Mouse (Mus musculus): ENCODE measurements around the gene Abat. TPM values are rescaled to one million over a fixed set of nuclear protein-coding genes. Genes with fewer than 3 reads are reported as not detected.

Gene Abat
- 100 to 1,000 TPM in 3 of 4 experiments, 10 to 100 TPM in 1; 88.1 to 157 (median 111) TPM for total RNA-seq (2022)

DNA sequence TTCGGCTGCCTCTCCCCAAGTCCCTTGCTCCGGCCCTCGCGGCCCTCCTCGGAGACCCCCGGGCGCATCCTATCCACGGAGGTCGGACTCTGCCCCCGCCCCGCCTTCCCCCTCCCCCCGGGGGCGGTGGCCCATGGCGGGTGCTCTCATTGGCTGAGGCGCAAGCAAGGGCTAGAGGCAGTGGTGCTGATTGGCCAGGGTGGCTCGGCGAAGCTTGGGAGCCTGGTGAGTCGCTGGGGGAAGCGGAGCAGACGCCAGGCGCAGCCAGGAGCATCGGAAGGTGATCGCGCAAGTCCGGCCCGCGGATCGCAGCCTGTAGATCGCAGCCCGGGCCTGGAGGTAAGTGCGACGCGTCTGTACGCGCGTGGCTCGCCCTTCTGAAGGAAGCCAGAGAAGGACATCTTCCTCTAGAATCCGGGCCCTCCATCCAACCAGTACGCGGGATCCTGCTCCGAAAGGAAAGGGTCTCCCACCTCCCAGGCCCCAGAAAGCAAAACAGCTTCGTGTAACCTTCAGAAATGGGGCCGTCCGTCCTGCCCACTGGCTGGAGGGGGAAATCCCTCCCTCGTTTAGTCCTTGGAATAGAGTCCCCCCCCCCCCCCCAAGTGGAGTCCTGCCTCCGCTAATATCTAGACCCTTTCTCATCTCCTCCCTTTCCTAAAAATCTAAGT lies at the start of gene Abat:
Abat (plus strand) TSS at position 194 of the 671 bp plus-strand sequence.
- DNase-seq, result peak; percentile 94

DNA sequence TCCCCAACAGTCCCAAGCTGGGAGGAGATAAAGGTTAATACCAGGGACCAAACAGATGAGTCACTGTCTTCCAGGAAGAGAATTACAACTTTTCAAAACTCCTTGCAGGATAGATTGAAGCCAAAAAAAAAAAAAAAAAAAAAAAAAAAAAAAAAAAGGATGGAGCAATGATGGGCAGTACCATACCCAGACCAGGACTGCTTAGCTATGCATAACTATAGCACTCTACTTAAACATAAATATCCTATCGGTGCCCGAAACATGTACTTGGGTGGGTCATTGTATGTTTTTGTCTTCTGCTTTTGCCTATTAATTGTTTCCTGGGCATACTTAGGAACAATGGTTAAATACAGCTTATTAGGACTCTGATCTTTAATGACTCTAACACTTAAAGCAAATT lies 43.1 kb upstream of the Abat start:
- no peak for DNase-seq

DNA sequence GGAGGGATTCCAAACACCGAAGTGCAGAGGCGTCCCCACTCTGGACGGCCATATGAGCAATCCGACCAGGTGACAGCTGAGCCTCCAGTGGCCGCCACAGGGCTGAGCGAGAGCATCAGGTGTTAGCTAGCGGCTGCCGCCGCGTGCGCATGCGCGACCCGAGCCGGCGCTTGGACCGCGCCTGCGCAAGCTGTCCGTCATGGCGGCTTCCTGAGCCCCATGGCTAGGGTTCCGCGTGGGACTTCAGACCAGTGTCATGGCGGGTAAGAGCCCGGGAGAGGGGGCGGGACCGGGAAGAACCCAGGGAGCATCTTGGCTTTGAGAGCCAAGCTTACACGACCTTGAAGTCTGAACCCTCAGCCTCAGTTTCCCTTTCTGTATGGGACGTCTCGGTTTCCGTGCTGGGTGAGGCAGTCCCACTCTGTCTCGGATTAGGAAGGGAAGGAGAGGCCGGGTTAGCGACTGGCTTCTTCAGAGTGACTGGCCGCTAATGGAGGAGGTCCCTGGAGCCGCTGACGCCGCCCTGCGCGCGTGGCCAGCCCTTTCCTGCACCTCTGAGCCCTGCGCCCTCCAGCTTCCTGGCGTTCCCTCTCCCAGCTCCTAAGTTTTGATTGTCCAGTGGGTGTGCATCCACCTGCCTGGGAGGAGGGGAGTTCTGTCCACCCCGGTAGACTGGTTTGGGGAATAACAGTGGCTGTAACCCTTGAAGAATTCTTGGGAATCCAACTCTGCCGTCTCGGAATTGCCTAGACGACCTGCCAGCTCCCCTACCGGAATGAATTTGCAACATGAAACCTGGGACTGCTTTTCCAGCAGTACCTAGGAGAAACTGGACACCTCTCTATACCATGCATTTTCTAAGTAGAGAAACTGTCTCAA lies 42.4 kb upstream of the Abat start, which contains the start of gene Mettl22:
Mettl22 (plus strand) TSS at position 186 of the 879 bp plus-strand sequence.
- peak; percentile 89 for DNase-seq

DNA sequence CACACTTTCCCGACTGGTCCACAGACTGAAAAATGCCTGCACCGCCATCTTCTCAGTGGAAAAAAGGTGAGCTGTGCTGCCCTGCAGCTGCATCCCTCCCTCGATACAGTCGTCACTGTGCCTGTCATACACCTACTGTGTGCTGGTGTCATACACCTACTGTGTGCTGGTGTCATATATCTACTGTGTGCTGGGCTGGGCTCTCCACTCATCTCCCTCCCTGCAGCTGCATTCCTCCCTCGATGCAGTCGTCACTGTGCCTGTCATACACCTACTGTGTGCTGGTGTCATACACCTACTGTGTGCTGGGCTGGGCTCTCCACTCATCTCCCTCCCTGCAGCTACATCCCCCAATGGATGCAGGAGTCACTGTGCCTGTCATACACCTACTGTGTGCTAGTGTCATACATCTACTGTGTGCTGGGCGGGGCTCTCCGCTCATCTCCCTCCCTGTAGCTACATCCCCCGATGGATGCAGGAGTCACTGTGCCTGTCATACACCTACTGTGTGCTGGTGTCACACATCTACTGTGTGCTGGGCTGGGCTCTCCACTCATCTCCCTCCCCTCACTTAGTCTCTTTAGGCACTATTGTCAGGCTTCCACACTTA lies 25.7 kb upstream of the Abat start:
- DNase-seq, result no peak

DNA sequence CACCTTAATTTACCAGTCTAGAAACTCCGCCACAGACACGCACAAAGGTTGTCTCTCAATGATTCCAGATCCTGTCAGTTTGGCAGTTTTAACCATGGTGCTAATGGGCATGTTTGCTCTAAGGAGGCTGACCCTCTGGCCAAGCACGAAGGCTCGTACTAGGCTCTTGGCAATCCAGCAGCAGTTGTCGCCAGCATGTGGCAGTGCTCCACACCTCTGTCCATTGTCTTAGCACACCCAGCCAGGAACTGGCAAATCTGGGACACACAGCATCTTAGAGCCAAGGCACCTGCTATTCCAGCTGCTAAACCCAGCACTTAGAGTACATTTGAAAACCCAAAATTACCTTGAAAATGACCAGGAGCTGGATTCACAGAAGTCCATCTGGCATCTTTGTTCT lies 23.9 kb upstream of the Abat start:
- no peak for DNase-seq

DNA sequence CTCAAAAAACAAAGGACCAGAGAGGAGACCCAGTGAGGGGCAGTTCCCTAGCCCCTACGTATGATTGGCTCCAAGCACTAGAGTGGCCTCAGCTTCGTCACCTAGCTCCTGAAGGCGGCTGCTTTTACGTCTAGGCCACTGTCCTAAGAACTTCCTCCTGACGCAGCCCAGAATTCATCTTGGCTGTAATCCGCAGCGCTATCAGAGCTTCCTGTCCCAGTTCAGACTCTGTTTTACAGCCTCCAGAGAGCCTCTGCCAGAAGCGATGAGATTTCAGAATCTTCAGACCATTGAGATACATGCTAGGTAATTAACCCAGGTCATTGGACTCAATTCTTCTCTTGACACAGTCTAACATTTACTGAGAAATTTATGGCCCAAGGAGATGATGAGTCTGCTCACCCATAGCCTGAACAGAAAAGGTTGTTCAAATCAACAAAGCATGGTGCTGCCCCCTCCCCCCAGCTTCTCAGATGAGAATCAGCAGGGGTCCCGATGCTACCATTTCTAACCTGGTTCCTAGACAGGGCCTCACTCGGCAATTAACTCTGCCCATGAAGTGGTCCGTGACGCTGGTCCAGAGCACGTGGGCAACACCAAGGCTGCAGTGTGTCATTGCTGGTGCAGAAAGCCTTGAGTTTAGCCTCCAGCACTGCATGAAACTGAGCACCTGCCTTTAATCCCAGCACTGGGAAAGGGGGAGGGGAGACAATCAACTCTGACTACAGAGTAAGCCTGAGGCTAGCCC lies 21.3 kb upstream of the Abat start:
- peak; percentile 46 for DNase-seq

DNA sequence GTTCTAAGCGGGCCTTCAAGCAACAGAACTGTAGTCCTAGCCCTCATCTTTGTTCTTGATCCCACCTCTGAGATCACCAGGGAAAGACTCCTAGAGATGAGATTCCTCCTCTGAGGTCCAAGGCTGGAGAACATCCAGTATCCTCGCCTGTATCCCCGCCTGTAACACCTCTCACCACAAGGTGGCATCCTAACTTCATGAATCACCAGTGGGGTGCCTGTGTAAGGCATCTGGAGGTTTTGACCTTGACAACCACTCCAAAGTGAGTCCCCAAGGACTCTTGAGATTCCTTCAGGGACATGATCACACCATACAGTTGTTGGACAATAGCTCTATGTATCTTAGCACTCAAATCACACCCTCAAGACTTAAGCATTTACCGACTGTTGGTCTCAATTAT lies 19.0 kb upstream of the Abat start:
- peak; percentile 51 for DNase-seq

DNA sequence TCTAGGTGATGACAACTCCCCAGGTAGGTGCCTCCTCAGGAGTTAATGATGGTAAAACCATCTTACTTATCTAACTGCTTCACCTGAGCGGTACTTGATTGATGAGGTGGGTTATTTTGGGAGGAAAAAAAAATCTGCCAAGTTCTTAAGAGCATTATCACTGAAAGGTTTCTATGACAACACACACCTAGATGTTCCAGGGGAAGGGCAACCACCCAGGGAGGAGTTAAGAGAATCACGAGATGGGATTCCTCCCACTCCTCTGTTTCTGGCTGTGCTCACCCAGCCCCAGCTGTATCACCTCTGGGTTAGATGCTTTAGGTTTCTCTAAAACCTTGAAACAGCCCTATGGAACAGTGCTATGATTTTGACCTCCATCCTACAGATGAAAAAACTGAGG lies 16.3 kb upstream of the Abat start:
- no peak for DNase-seq

DNA sequence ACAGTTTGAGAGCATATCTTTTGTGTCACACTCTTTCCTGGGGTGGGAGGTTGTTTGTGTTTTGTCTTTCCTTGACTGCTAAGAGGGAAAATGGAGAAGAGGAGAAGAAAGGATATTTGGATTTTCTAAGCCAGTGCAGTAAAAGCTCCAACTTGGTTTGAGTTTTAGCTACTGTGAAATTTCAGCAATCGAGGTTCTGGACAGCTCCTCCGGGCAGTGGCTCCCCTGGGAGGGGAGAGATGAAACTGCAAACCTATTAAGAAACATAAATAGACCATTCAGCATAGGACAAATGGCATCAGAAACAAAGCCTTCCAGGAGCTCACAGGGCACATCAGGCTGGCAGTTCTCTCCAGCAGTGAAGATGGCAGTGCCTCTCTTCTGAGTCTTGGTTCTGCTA lies 9.0 kb upstream of the Abat start:
- no peak for DNase-seq

DNA sequence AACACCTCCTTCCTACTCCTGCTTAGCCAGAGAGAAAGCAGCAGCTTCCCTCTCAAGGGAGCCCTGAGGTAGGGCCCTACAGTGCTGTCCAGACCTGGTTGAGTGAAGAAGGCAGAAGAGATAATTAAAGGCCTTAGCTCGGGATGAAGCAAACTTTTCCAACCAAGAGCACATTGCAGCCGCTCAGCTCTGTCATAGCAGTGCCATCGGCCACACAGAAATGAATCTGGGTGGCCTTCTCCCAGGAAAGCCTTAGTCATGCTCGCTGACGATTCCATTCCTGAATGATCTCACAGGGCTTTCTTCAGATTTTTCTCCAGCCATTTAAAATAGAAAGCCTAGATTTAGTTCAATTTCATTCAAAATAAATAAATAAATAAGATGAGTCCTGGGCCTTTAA lies 3.3 kb upstream of the Abat start:
- no peak for DNase-seq

DNA sequence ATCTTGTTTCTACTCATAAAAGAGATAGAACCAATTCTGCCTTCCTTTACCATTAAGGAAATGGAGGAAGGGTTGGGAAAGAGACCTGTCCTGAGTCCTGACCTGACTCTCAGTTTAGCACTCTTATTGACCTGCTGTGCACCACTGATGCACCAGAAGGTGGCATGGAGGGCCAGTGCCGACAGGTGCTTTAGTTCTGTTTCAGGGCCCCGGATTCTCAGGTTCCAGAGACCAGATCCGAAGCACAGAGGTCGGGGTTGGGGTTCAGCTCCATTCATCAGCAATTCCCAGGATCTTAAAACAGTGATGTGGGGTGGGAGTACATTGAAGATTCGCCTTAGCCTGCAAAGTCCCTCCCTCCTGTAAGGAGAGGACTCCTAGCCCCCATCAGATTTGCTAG lies 399 bp upstream of the Abat start:
- DNase-seq, result no peak

DNA sequence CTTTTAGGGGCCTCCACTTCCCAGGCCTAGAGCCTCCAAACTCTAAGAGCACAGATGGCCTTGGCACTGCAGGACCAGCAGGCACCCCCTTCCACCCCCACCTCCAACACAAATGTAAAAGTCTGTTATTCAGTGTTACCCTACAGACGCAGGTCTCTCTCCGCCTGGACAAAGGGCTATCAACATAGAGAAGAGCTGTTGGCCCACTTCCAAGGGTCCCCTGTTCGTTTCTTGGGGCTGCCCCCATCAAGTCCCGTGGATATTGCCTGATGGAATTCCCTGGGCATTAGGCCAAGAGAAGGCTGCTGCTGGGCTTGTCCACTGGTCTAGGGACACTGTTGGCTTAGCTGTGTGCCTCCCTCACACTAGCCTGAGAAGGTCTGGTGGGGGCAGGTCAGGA lies 951 bp downstream of the Abat start:
- DNase-seq, result no peak

DNA sequence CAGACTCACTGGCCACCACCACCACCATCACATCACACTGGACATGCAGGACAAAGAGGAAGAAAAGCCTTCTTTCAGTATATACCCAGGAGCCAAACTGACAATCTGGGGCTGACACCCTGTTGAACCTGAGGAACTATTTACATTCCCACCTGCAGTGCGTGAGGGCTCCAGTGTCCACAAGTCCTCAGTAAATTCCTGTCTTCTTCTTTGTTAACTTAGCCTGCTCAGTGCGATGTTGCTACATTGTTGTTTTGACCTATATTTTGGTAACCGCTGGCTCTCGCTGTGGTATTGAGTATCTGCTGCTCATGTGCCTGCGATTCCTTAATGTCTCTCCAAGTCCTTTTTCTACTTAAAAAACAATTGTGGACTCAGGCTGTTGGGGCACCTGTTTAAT lies 7.3 kb downstream of the Abat start:
- no peak for DNase-seq

DNA sequence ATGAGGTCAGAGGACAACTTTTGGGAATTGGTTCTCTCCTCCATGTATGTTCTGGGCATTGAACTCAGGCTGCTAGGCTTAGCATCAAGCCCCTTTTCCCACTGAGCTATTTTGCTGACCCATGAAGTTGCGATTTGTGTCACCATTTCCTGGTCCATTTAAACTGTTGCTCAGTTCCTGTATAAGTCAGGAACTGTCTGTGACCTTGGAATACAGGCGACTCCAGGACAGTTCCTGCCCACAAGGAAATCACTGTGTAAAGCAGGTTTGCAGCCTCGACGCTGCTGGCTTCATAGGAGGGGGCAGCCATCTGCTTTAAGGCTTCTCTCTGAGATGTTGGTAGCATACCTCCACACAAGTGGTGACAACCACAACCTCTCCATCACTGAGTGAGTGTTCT lies 8.1 kb downstream of the Abat start:
- no peak for DNase-seq

DNA sequence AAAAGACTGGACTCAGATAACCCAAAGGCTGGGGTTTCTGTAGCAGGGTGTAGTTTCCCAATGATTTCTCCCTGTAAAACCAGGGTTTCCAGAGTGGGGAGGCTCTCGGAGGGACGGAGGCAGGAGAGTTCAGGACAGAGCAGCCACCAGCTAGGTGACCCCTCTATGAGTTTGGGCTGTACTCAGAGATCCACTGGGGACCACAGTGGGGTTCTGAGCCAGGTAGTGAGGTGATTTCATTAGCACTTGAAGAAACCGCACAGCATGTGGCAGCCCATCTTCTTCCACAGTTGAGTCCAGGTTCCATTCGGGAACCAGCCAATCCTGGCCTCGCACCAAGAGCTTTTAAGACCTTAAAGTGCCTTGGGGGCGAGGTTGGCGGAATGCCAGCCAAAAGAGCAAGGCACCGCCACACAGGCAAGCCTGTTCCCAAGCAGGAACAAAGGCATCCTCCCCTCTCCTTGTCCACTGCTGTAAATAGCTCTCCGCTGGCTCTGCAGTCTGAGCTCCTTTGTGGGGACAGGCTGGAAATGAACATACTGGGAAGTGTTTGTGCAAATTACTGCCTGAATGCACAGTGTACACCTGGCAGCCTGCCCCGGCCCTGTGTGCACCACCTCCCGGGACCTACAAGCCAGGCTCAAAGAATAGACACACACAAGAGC lies 10.4 kb downstream of the Abat start:
- DNase-seq, result no peak

DNA sequence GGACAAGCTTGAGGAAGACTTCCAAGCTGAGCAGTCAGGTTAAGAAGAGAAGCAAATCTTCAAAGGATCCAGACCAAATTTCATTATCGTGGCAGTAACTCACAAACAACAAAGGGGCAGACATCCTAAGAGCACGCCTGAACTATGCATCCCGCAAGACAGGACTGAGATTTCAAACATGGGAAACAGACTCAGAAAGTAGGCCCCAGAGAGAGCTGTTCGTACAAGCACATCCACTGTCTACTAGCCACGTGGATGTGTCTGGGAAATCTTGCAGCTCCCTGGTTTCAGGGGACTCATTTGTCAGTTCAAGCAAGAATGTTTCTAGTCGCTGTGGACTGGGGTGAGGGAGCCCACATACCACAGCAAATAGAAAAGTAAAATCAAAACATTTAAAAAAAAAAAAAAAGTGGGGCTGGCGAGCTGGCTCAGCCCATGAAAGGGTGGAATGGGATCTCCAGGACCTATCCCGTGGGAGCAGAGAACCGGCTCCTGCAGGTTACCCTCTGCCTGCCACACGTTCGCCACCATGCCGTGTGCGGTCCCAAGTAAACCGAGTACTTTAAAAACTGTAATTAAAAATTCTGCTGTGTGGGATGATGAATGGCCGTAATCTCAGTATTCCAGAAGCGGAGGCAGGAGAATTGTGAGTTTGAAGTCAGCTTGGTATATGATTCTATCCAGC lies 11.1 kb downstream of the Abat start:
- DNase-seq, result no peak

DNA sequence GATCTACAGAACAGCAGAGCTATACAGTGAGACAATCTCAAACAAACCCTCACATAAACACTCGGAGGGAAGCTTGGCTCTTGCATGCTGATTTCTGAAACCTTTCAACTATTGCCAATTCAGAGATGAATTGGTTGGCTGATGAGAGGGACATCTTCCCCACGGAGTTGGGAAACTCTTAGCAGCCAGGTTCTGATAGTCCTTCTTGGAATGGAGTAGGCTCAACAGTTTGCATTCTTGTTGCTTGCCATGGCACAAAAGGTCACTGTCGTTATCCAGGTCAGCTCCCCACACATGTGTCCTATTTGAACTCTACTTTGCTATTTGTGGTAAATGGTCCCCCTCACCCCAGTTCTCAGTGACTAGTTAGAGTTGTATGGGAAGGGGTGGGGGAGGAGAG lies 12.1 kb downstream of the Abat start:
- no peak for DNase-seq

DNA sequence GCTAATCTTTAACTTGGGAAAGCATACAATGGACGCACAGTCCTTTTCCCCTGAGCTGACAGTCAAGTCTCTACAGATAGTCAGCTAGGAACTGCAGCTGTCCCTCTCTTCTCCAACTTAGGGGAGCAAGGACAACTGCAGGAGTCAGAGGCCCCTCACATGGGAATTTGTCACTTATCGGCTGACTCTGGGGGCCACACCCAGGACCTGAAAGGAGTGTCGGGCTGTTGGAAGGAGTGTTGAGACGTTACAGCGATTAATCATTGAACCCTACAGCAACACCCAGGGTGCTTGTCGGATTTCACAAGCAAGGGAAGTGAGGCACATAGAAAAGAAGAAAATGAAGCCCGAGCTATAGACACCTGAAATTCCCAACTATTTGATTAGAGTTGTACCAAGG lies 12.6 kb downstream of the Abat start:
- DNase-seq, result no peak

DNA sequence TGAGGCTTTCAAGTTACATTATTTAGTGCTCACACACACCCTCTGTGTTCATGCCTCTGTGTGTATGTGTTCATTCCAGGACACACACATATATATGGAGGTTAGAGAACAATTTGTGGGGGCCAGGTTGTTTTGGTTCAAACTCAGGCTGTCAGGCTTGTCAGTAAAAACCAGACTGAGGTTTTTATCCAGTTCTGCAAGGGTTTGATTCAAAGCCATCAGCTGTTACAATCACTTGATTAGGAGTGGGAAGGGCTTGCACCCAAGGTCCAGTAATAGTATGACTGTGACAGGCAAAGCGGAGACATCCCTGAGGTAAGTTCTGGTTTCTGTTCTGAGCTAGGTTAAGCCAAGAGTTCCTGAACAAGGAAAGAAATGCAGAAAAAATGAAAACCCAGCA lies 16.2 kb downstream of the Abat start:
- no peak for DNase-seq

DNA sequence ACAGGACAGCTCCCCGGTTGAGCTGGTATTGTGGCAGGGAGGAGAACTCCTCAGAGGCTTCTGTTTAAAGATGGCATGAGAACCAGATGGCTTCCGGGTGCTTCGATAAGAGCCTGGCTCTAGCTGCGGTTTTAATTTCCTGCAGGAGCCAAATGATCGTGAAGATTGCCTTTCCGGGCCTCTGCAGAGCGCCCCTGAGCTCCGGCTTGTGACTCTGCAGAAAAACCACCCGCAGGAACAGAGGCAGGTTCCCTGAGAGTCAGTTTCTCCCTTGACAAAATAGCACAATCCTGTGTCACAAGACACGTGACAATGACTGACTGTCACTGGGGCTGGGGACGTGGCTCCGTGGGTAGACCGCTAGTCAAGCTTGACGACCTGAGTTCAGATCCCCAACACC lies 16.8 kb downstream of the Abat start:
- no peak for DNase-seq

DNA sequence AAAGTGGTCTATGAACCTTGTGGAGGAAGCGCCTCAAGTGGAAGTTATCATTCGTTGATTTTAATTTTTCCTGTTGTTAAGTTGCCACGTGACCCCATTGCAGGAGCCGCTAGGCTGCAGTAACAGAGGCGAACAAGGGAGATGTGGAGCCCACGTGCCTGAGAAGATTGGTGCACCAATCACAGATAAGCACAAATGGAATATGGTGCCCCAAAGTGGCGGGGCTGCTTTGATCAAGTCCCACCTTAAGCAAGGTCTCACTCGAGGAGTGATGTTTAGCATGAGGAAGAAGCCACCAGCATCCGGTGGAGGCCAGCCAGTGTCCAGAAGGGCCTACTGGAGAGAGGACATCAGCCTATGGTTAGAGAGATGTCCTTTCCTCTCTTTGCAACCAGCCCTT lies 19.2 kb downstream of the Abat start:
- no peak for DNase-seq

DNA sequence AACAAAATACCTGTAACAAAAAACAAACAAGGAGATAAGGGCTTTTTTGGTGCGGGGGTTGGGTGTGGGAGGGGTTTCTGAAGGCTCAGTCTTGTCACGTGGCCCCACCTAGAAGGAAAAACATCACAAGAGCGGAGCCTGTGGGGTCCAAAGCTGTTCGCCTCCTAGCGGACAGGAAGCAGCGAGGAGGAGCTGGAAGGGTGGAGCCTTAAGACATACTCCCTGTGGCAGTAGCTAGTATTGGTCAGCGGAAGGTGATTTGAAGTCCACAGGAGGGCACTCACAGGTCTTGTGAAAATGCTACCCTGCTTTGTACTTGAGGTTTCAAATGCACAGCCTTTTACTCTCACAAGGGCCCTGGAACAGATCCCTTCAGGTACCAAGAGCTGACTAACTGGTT lies 19.7 kb downstream of the Abat start:
- DNase-seq, result no peak

Data from adrenal gland, adult 8-10 months (tissue).